Comparison of ENCODE assay signal across 9 mouse cellular contexts in the genomic region with DNA sequence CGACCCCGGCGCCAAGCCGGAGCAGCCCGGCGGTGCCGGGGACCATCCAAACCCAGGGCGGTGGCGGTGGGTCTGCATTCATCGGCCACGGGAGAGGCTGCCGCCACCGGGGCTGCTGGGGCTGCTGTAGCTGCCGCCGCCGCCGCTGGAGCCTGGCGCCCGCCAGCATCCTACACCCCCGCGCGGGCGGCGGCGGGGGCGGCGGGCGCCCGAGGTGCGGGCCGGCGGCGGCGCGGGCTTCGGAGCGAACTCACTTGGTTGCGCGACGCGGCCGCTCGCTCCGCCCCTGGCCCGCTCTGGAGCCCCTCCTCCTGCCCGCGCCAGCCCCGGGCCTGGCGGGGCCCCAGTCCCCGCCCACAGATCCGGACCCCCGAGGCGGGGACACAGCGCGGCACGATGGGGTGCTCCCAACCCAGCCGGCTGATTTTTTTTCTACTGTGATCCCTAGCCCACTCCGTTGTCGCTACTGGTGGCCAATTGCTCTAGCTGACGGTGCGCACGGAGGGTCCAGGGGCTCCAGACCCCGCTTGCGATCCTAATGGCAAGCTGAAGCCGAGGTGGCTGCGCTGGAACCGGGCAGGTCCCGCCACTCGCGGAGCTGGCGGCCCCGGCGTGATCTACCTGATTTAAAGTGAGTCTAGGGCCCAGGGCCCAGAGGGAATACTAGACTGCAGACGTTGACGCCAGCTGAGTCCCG. TPM values are rescaled to one million over a fixed set of nuclear protein-coding genes. Genes with fewer than 3 reads are reported as not detected.
DNase-seq lines count a peak whose midpoint lies in the region; ATAC-seq lines count a peak whose summit lies in the region.
"Had no signal": no experiment of that assay in that cellular context is flagged by ENCODE, and none has a peak within 500 bp of the region (broad histone marks: within the 10 kb centered on the region; RNA-seq: fewer than 3 reads in every experiment).

Gene Tcerg1l (minus strand): TSS at position 246 of the 697 bp plus-strand sequence.

- no peak within 1 kb of the TSS for H3K27ac ChIP-seq in heart, embryonic 15.5 days
- H3K27ac ChIP-seq in intestine, embryonic 16.5 days (ENCODE audit: low read length), result no peak within 1 kb of the TSS
- no peak within 1 kb of the TSS for H3K27ac ChIP-seq in midbrain, embryonic 11.5 days (ENCODE audit: low read depth, low read length)

- H3K4me1 ChIP-seq in heart, embryonic 15.5 days (replicated peaks), result peaks cover 15% of the 10 kb centered on the region
- H3K4me1 ChIP-seq in intestine, embryonic 16.5 days (ENCODE audit: control insufficient read depth, insufficient read depth, low read length), result peaks cover 9% of the 10 kb centered on the region
- peaks cover 3% of the 10 kb centered on the region; the same call in 1 of the 2 replicates for H3K4me1 ChIP-seq in midbrain, embryonic 11.5 days (ENCODE audit: control insufficient read depth, insufficient read depth, low read length)

- H3K27me3 ChIP-seq in heart, embryonic 15.5 days, result peaks cover 60% of the 10 kb centered on the region
- peaks cover 34% of the 10 kb centered on the region for H3K27me3 ChIP-seq in intestine, embryonic 16.5 days (replicated peaks; ENCODE audit: control insufficient read depth, insufficient read depth, low read length)
- H3K27me3 ChIP-seq in midbrain, embryonic 11.5 days (ENCODE audit: control insufficient read depth, insufficient read depth, low read length), result peaks cover 6% of the 10 kb centered on the region

- peak within 1 kb of the TSS; percentile 77 for H3K4me2 ChIP-seq in heart, embryonic 15.5 days
- peak within 1 kb of the TSS; percentile 91 for H3K4me2 ChIP-seq in intestine, embryonic 16.5 days (ENCODE audit: low read depth, low read length)
- peak within 1 kb of the TSS; percentile 100 for H3K4me2 ChIP-seq in midbrain, embryonic 11.5 days

- peak within 1 kb of the TSS; percentile 47 for H3K4me3 ChIP-seq in heart, embryonic 15.5 days
- H3K4me3 ChIP-seq in intestine, embryonic 16.5 days (ENCODE audit: low read length), result peak within 1 kb of the TSS; percentile 48
- H3K4me3 ChIP-seq in midbrain, embryonic 11.5 days (ENCODE audit: low read depth, low read length), result peak within 1 kb of the TSS; percentile 63

- H3K36me3 ChIP-seq in heart, embryonic 15.5 days, result no peaks in the 10 kb centered on the region
- H3K36me3 ChIP-seq in intestine, embryonic 16.5 days (ENCODE audit: control insufficient read depth, insufficient read depth, low read length), result no peaks in the 10 kb centered on the region
- H3K36me3 ChIP-seq in midbrain, embryonic 11.5 days (ENCODE audit: control insufficient read depth, insufficient read depth, low read length), result no peaks in the 10 kb centered on the region

- intact Hi-C loops in heart, postnatal 36 days (cut with DNase I), result no loop called here

- no peak within 1 kb of the TSS for H3K9ac ChIP-seq in heart, embryonic 15.5 days
- no peak within 1 kb of the TSS for H3K9ac ChIP-seq in intestine, embryonic 16.5 days (ENCODE audit: low read depth, low read length)
- H3K9ac ChIP-seq in midbrain, embryonic 11.5 days (ENCODE audit: low read length), result peak within 1 kb of the TSS; percentile 61

- no peak for ATAC-seq in heart, embryonic 15.5 days (replicated peaks; ENCODE audit: insufficient number of reproducible peaks, insufficient read depth, low FRiP score, low read depth)
- peak; percentile 44; the same call in 1 of the 2 replicates for ATAC-seq in intestine, embryonic 16.5 days
- ATAC-seq in midbrain, embryonic 11.5 days (ENCODE audit: low FRiP score), result peak; percentile 90

- WGBS in heart, embryonic 15.5 days, result under 1% methylated on average over 61 of the region's 76 CpGs
- 0% methylated on average over 39 of the region's 76 CpGs for WGBS in intestine, embryonic 16.5 days
- under 1% methylated on average over 53 of the region's 76 CpGs for WGBS in midbrain, embryonic 11.5 days

- no peak for DNase-seq in heart, postnatal 36 days
- peak; percentile 14 for DNase-seq in Muller cell, postnatal 12 days (ENCODE audit: inconsistent ontology term)
- peak; percentile 53 for DNase-seq in embryo, embryonic 9.5 days (ENCODE audit: extremely low spot score)
- DNase-seq in midbrain, embryonic 11.5 days (ENCODE audit: low spot score, missing footprints), result peak; percentile 93
- DNase-seq in gastrocnemius, postnatal 4 days (ENCODE audit: low spot score in 2 of 2), result no peak
- no peak for DNase-seq in adrenal gland, postnatal 36 days

- H3K9me3 ChIP-seq in heart, embryonic 15.5 days (replicated peaks), result no peaks in the 10 kb centered on the region
- H3K9me3 ChIP-seq in intestine, embryonic 16.5 days (ENCODE audit: control insufficient read depth, low read length), result no peaks in the 10 kb centered on the region
- no peaks in the 10 kb centered on the region for H3K9me3 ChIP-seq in midbrain, embryonic 11.5 days (ENCODE audit: control insufficient read depth, low read length)

RNA-seq across cellular contexts. Expression of gene Tcerg1l, which starts in this region (rescaled TPM):
- 0.10 and 0.29 TPM in 2 replicates for polyA plus RNA-seq in heart, embryonic 15.5 days (2015; fragmentation: Nextera tagmentation; extraction: Ambion mirVana)
- not detected for total RNA-seq in heart, postnatal 36 days (2021)
- 0.12 TPM in 2 replicates for polyA plus RNA-seq in intestine, embryonic 16.5 days (2015; fragmentation: Nextera tagmentation; extraction: Ambion mirVana)
- 3.4 and 3.5 TPM in 2 replicates for polyA plus RNA-seq in midbrain, embryonic 11.5 days (2014; fragmentation: Nextera tagmentation; extraction: Ambion mirVana)
- total RNA-seq in gastrocnemius, postnatal 4 days (2021), result under 1 TPM; 0.10 to 0.25 TPM
- under 1 TPM in 1 of 2 experiments, not detected in 1; 0.16 TPM for total RNA-seq in adrenal gland, postnatal 36 days (2021)
- total RNA-seq: MEL had no signal

Comparison
In these comparisons a context has a peak if more than half of its experiments do, and no peak if none do; other contexts are left out.
1. Peak in ATAC-seq, H3K4me3 ChIP-seq and H3K4me2 ChIP-seq in intestine, embryonic 16.5 days; RNA of the gene not detected or under 1 TPM.
2. DNase-seq: peak in Muller cell, postnatal 12 days (single experiment), embryo, embryonic 9.5 days (single experiment) and midbrain, embryonic 11.5 days (single experiment); none in heart, postnatal 36 days (0 of 2), gastrocnemius, postnatal 4 days (0 of 2) and adrenal gland, postnatal 36 days (0 of 2).
3. Peak in every context shown above with its lines, with median percentiles within 50 percentile points of each other: H3K4me2 ChIP-seq and H3K4me3 ChIP-seq.